Mouse (Mus musculus) hindbrain, embryonic 15.5 days (tissue): Measurements from ENCODE around the gene Copb2. TPM values are rescaled to one million over a fixed set of nuclear protein-coding genes. Genes with fewer than 3 reads are reported as not detected.

Experiments used
- ATAC-seq: fragments of 200-750 bp; cut with Nextera tagmentation; 2 replicates; pipeline ENCODE4 v1.8.0; 2017; ENCODE audit warnings: low read depth, moderate number of reproducible peaks, moderate TSS enrichment; ENCODE audit not compliant: low FRiP score
- H3K27ac ChIP-seq: fragments of 300-500 bp; sonication (generic); replicated peaks from 2 replicates; pipeline ENCODE4 v1.5.1; 2015; ENCODE audit warnings: mild to moderate bottlenecking, inconsistent platforms
- H3K27me3 ChIP-seq: fragments of 300-500 bp; sonication (generic); 2 replicates; pipeline ENCODE4 v1.6.1; 2015; ENCODE audit warnings: control low read depth, inconsistent platforms
- H3K36me3 ChIP-seq: fragments of 300-500 bp; sonication (generic); 2 replicates; pipeline ENCODE4 v1.6.1; 2015; ENCODE audit warnings: control low read depth, inconsistent platforms
- H3K4me1 ChIP-seq: fragments of 300-500 bp; sonication (generic); replicated peaks from 2 replicates; pipeline ENCODE4 v1.6.1; 2015; ENCODE audit warnings: control low read depth, inconsistent platforms
- H3K4me2 ChIP-seq: fragments of 300-500 bp; sonication (generic); 2 replicates; pipeline ENCODE4 v1.6.1; 2015; ENCODE audit warnings: moderate library complexity, mild to moderate bottlenecking, inconsistent platforms
- H3K4me3 ChIP-seq: fragments of 300-500 bp; sonication (generic); 2 replicates; pipeline ENCODE4 v1.5.1; 2015; ENCODE audit warnings: mild to moderate bottlenecking, inconsistent platforms
- H3K9ac ChIP-seq: fragments of 300-500 bp; sonication (generic); 2 replicates; pipeline ENCODE4 v1.6.1; 2015; ENCODE audit warnings: inconsistent platforms
- H3K9me3 ChIP-seq: fragments of 300-500 bp; sonication (generic); 2 replicates; pipeline ENCODE4 v1.6.1; 2016; ENCODE audit warnings: control low read depth, inconsistent platforms
- WGBS: fragments of 180-500 bp; shearing (Covaris S2); methylation state at CpG from one replicate; pipeline ENCODE4 v1.1.7; 2015; 5-methylcytosine and 5-hydroxymethylcytosine counted together
- polyA plus RNA-seq: library from polyadenylated mRNA; unstranded; fragments of >200 nt; fragmentation: Nextera tagmentation; extraction: Ambion mirVana; gene quantifications from 2 replicates; pipeline ENCODE4 v1.2.1, GENCODE M21; 2015

The Copb2 gene
- polyA plus RNA-seq = 118 and 121 TPM in 2 replicates

- Histone ChIP-seq H3K9ac (peak within 1 kb of the TSS; percentile 81), H3K9me3 (no peaks in the 10 kb centered on the region), H3K27ac (peak within 1 kb of the TSS; percentile 87), H3K4me2 (peak within 1 kb of the TSS; percentile 84), H3K36me3 (peaks cover 7% of the 10 kb centered on the region; the same call in 1 of the 2 replicates), H3K4me1 (peaks cover 25% of the 10 kb centered on the region), H3K4me3 (peak within 1 kb of the TSS; percentile 80), H3K27me3 (no peaks in the 10 kb centered on the region)
- peak; percentile 100 for ATAC-seq
- under 1% methylated on average over 76 of the region's 76 CpGs for WGBS
Observed at GRCm38 (mm10) chr9:98563137-98564126, at the start of gene Copb2. TSS of gene Copb2 (plus strand) at chr9:98563721.

- Histone ChIP-seq H3K4me1 (peaks cover 18% of the 10 kb centered on the region), H3K27me3 (no peaks in the 10 kb centered on the region), H3K4me3 (no peak overlapping the region), H3K36me3 (no peaks in the 10 kb centered on the region), H3K27ac (0 out of 2 replicates have a peak overlapping the region, but pooled peaks have one; percentile 64), H3K4me2 (no peak overlapping the region), H3K9ac (no peak overlapping the region), H3K9me3 (no peaks in the 10 kb centered on the region)
- WGBS = 79% methylated on average over 2 of the region's 2 CpGs
- ATAC-seq = no peak
Observed at GRCm38 (mm10) chr9:98523872-98524271, 39.6 kb upstream of the Copb2 start.

- Histone ChIP-seq H3K9ac (no peak overlapping the region), H3K9me3 (no peaks in the 10 kb centered on the region), H3K4me2 (no peak overlapping the region), H3K27ac (peak overlapping the region; percentile 64), H3K36me3 (no peaks in the 10 kb centered on the region), H3K4me1 (peaks cover 18% of the 10 kb centered on the region), H3K27me3 (no peaks in the 10 kb centered on the region), H3K4me3 (no peak overlapping the region)
- 27% methylated on average over 7 of the region's 7 CpGs for WGBS
- peak; percentile 93 for ATAC-seq
Observed at GRCm38 (mm10) chr9:98524786-98525542, 38.6 kb upstream of the Copb2 start.

DNA sequence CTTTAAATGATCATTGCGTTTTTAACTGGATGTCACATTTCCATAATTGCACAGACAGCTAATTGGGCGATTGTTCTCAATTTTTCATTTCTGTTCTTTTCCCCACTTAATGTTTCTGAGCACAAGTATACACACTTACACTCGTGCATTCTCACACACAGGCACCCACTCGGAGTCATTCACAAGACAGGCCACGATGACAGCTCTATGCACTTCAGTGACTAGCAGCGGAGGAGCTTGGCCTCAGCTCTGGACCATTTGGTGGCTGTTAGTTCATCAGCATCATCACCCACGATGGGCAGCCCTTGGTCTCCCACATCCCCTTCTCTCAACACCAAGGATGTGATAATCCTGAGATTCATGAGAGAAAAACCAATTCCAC is 38.0 kb upstream of the Copb2 start:
- Histone ChIP-seq H3K27me3 (no peaks in the 10 kb centered on the region), H3K36me3 (no peaks in the 10 kb centered on the region), H3K4me3 (no peak overlapping the region), H3K9ac (no peak overlapping the region), H3K4me1 (peaks cover 18% of the 10 kb centered on the region), H3K27ac (peak overlapping the region; percentile 64), H3K4me2 (no peak overlapping the region), H3K9me3 (no peaks in the 10 kb centered on the region)
- no peak for ATAC-seq
- WGBS = 34% methylated on average over 7 of the region's 7 CpGs

DNA sequence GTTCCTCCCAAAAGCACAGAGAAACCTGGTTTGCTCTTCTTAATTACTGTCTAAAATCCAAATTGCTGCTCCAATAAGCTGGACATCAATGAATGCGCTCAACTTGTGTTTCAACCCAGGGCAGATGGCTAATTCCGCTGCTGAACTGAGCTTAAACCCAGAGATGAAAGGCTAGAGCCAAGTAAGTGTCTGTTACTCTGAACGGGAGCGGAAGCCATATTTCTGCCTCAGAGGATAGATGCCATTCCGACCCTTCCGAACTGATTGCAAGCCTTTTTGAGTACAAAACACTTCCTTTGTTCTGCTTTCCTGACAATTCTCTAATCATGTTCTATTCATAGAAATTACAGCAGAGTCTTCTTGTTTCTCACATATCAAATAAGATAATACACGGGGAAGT is 36.3 kb upstream of the Copb2 start:
- Histone ChIP-seq H3K27me3 (no peaks in the 10 kb centered on the region), H3K4me2 (no peak overlapping the region), H3K36me3 (no peaks in the 10 kb centered on the region), H3K4me3 (no peak overlapping the region), H3K27ac (no peak overlapping the region), H3K9me3 (no peaks in the 10 kb centered on the region), H3K9ac (no peak overlapping the region), H3K4me1 (peaks cover 18% of the 10 kb centered on the region)
- WGBS = 82% methylated on average over 7 of the region's 7 CpGs
- ATAC-seq = no peak

DNA sequence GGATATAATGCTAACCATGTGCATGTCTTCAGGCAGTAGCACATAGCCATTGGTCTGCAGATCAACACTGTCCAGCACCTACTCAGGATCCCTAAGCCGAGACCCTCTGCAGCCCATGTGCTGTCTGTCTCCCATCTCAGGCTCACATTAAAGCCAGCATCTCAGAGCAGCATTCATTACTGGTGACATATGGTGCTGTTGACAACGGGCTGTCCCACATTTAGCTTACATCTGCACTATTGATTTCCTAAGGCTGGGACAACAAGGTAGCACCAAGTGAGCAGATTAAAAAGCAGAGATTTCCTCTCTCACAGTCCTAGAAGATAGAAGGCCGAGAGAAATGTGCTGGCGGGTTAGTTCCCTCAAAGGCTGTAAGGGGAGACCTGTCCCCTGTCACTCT is 33.7 kb upstream of the Copb2 start:
- peaks cover 11% of the 10 kb centered on the region for H3K4me1 ChIP-seq
- no peak for ATAC-seq
- no peaks in the 10 kb centered on the region for H3K9me3 ChIP-seq
- no peak overlapping the region for H3K9ac ChIP-seq
- H3K27me3 ChIP-seq = no peaks in the 10 kb centered on the region
- H3K4me3 ChIP-seq = no peak overlapping the region
- H3K36me3 ChIP-seq = no peaks in the 10 kb centered on the region
- WGBS = 66% methylated on average over 4 of the region's 4 CpGs
- no peak overlapping the region for H3K4me2 ChIP-seq
- no peak overlapping the region for H3K27ac ChIP-seq

DNA sequence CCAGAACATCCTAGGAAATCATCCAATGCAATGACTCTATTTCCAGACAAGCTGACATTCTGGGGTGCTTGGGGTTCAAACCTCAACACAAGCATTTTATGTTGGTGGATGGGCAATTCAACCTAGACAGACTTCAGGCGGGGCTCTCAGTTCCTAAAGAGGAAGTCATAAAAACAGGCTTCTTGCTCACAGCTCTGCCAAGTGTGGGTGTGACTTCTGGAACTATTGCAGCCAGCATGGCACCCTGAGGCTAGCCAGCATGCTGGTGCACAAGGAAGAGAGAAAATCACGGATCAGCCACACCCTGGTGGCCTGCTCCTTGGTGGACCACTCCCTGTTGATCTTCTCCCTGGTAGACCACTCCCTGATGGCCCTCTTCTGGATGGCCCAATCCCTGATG is 32.5 kb upstream of the Copb2 start:
- no peak overlapping the region for H3K9ac ChIP-seq
- ATAC-seq = no peak
- H3K27ac ChIP-seq = no peak overlapping the region
- no peak overlapping the region for H3K4me2 ChIP-seq
- no peaks in the 10 kb centered on the region for H3K36me3 ChIP-seq
- H3K4me3 ChIP-seq = no peak overlapping the region
- WGBS = 64% methylated on average over 2 of the region's 2 CpGs
- H3K4me1 ChIP-seq = no peaks in the 10 kb centered on the region
- H3K27me3 ChIP-seq = no peaks in the 10 kb centered on the region
- H3K9me3 ChIP-seq = no peaks in the 10 kb centered on the region

DNA sequence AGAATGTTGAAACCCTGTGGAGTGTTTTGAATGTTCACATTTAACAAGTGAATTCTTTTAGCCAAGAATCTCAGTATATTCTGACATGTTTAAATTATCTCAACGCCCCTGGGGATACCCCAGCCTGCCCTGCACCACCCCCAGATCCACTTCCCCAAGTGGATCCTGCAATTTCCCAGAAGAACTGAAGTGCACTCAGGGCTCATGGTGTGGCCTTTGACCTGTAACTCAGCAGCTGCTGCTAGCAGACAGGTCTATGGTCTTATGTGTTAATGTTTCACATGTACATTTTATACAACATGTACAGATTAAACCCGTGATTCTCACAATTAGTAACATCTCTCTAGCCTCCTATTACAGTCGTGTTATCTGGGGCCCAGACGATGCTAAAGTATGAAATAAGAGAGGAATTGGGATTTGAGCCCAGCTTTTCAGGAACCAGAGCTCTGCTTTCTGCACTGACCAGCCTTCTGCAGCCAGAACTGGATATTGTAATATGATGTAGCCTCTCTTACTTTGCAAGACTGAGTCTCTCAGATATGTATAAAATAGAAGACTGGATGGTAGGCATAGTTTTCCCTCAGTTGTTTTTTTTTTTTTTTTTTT is 28.7 kb upstream of the Copb2 start:
- Histone ChIP-seq H3K27me3 (0 out of 2 replicates have a peak, but pooled peaks cover 2% of the 10 kb centered on the region), H3K4me3 (no peak overlapping the region), H3K36me3 (no peaks in the 10 kb centered on the region), H3K9ac (no peak overlapping the region), H3K4me1 (peaks cover 8% of the 10 kb centered on the region), H3K9me3 (no peaks in the 10 kb centered on the region), H3K27ac (no peak overlapping the region), H3K4me2 (no peak overlapping the region)
- 87% methylated on average over 4 of the region's 4 CpGs for WGBS
- ATAC-seq = no peak

GRCm38 (mm10) chr9:98535763-98536162 is 27.8 kb upstream of the Copb2 start:
- no peaks in the 10 kb centered on the region for H3K36me3 ChIP-seq
- no peak overlapping the region for H3K4me3 ChIP-seq
- H3K4me1 ChIP-seq = peaks cover 8% of the 10 kb centered on the region
- H3K27ac ChIP-seq = no peak overlapping the region
- H3K9me3 ChIP-seq = no peaks in the 10 kb centered on the region
- peaks cover 6% of the 10 kb centered on the region; the same call in 1 of the 2 replicates for H3K27me3 ChIP-seq
- no peak overlapping the region for H3K9ac ChIP-seq
- no peak for ATAC-seq
- no peak overlapping the region for H3K4me2 ChIP-seq

GRCm38 (mm10) chr9:98538017-98538712 is 25.4 kb upstream of the Copb2 start:
- ATAC-seq = peak; percentile 72; the same call in 1 of the 2 replicates
- Histone ChIP-seq H3K9me3 (no peaks in the 10 kb centered on the region), H3K9ac (0 out of 2 replicates have a peak overlapping the region, but pooled peaks have one; percentile 33), H3K4me1 (peaks cover 8% of the 10 kb centered on the region), H3K36me3 (no peaks in the 10 kb centered on the region), H3K4me3 (peak overlapping the region; percentile 3; the same call in 1 of the 2 replicates), H3K27me3 (peaks cover 6% of the 10 kb centered on the region; the same call in 1 of the 2 replicates), H3K4me2 (peak overlapping the region; percentile 42), H3K27ac (no peak overlapping the region)
- 54% methylated on average over 13 of the region's 13 CpGs for WGBS

DNA sequence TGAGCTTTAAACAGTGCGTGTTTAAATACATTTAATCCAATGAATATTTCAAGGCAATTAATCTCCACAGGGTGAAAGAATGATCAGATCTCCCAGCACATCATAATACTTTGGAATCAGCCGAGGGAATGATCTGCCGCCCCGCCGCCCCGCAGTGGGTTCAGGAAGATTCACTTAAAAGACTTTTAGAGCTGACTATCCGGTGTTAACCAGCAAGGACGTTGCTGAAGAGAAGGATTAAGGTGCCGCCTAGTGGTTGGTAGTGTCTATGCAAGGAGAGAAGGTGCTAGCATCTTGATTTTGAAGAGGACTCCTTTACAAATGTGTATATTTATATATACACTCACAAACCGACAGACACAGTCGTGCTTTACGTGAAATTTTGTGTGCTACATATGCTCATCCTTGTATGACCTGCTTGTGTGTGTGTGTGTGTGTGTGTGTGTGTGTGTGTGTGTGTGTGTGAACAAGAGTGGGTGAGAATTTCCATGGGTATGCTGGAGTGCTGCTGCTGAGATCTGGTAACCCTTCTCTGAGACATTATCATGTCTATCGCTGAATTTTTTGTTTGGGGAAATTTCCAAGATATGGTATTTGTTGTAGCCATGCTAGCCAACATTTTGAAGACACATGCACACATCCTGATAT is 24.7 kb upstream of the Copb2 start:
- H3K4me1 ChIP-seq = peaks cover 8% of the 10 kb centered on the region
- 0 out of 2 replicates have a peak overlapping the region, but pooled peaks have one; percentile 33 for H3K9ac ChIP-seq
- no peak overlapping the region for H3K27ac ChIP-seq
- H3K4me2 ChIP-seq = peak overlapping the region; percentile 42
- 6% methylated on average over 13 of the region's 13 CpGs for WGBS
- no peaks in the 10 kb centered on the region for H3K36me3 ChIP-seq
- H3K27me3 ChIP-seq = peaks cover 6% of the 10 kb centered on the region; the same call in 1 of the 2 replicates
- peak; percentile 84 for ATAC-seq
- peak overlapping the region; percentile 3; the same call in 1 of the 2 replicates for H3K4me3 ChIP-seq
- H3K9me3 ChIP-seq = no peaks in the 10 kb centered on the region
